Mouse (Mus musculus) ES-E14 (cell line): ENCODE results near the gene Hip1r. TPM values are rescaled to one million over a fixed set of nuclear protein-coding genes. Genes with fewer than 3 reads are reported as not detected.
"Not testable (repeated sequence)": the region's sequence is repeated elsewhere in the genome, so short reads cannot be mapped to it uniquely, and the experiment has no call there.

Source experiments
- DNase-seq: peaks from one replicate; pipeline ENCODE4 v3.0.0-alpha.2; 2013; ENCODE audit warnings: low read depth, low spot score
- H3K27ac ChIP-seq: 2 replicates; pipeline ENCODE4 v1.5.1; 2012; ENCODE audit warnings: low read depth, mild to moderate bottlenecking, low read length, moderate library complexity, mixed read lengths; ENCODE audit not compliant: poor library complexity, insufficient read depth, severe bottlenecking
- H3K36me3 ChIP-seq: 2 replicates; pipeline ENCODE4 v1.6.1; 2012; ENCODE audit warnings: mild to moderate bottlenecking, low read length, moderate library complexity, mixed read lengths; ENCODE audit not compliant: control insufficient read depth, poor library complexity, insufficient read depth, severe bottlenecking
- H3K4me1 ChIP-seq, 2 experiments: fragments of 150-350 bp in 1 of 2; sonication (generic) in 1 of 2; 2 replicates each; pipeline ENCODE4 v1.6.1; 2012; ENCODE audit warnings: low read length in 2 of 2, mild to moderate bottlenecking in 1 of 2, mixed read lengths in 1 of 2; ENCODE audit not compliant: control insufficient read depth in 2 of 2, insufficient read depth in 2 of 2, poor library complexity in 1 of 2
- H3K4me3 ChIP-seq, 2 experiments: fragments of 150-350 bp in 1 of 2; sonication (generic) in 1 of 2; 2 replicates each; pipeline ENCODE4 v1.5.1; 2012; ENCODE audit warnings: low read length in 2 of 2, low read depth in 1 of 2, mild to moderate bottlenecking in 1 of 2, mixed read lengths in 1 of 2; ENCODE audit not compliant: insufficient read depth in 1 of 2, poor library complexity in 1 of 2, severe bottlenecking in 1 of 2
- H3K9ac ChIP-seq: 2 replicates; pipeline ENCODE4 v1.6.1; 2012; ENCODE audit warnings: low read depth, mild to moderate bottlenecking, low read length, mixed read lengths; ENCODE audit not compliant: poor library complexity, insufficient read depth, severe bottlenecking
- H3K9me3 ChIP-seq: fragments of 150-350 bp; sonication (generic); 2 replicates; pipeline ENCODE4 v1.6.1; 2012; ENCODE audit warnings: low read depth, mild to moderate bottlenecking, low read length; ENCODE audit not compliant: control insufficient read depth, insufficient read depth
- CHD2 ChIP-seq: IDR thresholded peaks from 2 replicates; pipeline ENCODE4 v1.6.1; 2014; ENCODE audit warnings: mild to moderate bottlenecking, low read depth, low read length, inconsistent platforms
- MAFK ChIP-seq: IDR thresholded peaks from 2 replicates; pipeline ENCODE4 v1.6.1; 2014; ENCODE audit warnings: mild to moderate bottlenecking, low read depth, low read length, inconsistent platforms; ENCODE audit not compliant: insufficient read depth
- in situ Hi-C, 2 experiments: fragments of 600-800 bp; cut with MboI; formaldehyde crosslinking; loops; one replicate each; pipeline ENCODE4 v1.15.1; 2025; ENCODE audit warnings: low sequenced_read_pairs in 2 of 2, inconsistent platforms in 1 of 2; ENCODE audit not compliant: unreplicated experiment in 2 of 2
- total RNA-seq: library from RNA; depleted of rRNA; stranded (reverse); fragments of 300-350 nt; gene quantifications from 2 replicates; pipeline ENCODE4 v1.2.3, GENCODE M21; 2012; rRNA removed

Hip1r gene
- total RNA-seq, 1 experiment, result 9.7 TPM

- Histone ChIP-seq H3K36me3 (no peaks in the 10 kb centered on the region), H3K4me3 (no peak overlapping the region), H3K9ac (no peak overlapping the region), H3K4me1 (peaks cover 0 to 18% of the 10 kb centered on the region in 2 experiments; a peak in 3 of 4 replicates), H3K27ac (no peak overlapping the region), H3K9me3 (no peaks in the 10 kb centered on the region)
- in situ Hi-C loops, result no loop called here
- no peak for DNase-seq
- TF ChIP-seq MAFK (peak; percentile 43; the same call in 1 of the 2 replicates), CHD2 (no peak)
These were observed 78.6 kb downstream of the Hip1r start for GRCm38 (mm10) chr5:124051899-124052491.

GRCm38 (mm10) chr5:124052641-124053040 is 79.2 kb downstream of the Hip1r start:
- peaks cover 0 to 15% of the 10 kb centered on the region in 2 experiments; a peak in 2 of 4 replicates for H3K4me1 ChIP-seq
- DNase-seq, H3K9me3 ChIP-seq, H3K36me3 ChIP-seq, H3K27ac ChIP-seq, H3K4me3 ChIP-seq, in situ Hi-C loops, H3K9ac ChIP-seq: not testable (repeated sequence)

Other genes with a start within 250 kb of the Hip1r start
- 93.2 and 106 TPM in 2 replicates for gene Rsrc2, start 224.2 kb upstream of the Hip1r start, total RNA-seq
- gene Kntc1, start 223.9 kb upstream of the Hip1r start, total RNA-seq, result 71.3 and 75.8 TPM in 2 replicates
- not detected in 2 replicates for gene Hcar2, start 108.1 kb upstream of the Hip1r start, total RNA-seq
- gene Hcar1, start 93.6 kb upstream of the Hip1r start, total RNA-seq, result not detected in 2 replicates
- gene Denr, start 66.5 kb upstream of the Hip1r start, total RNA-seq, result 59.5 and 78.2 TPM in 2 replicates
- 1.3 TPM in 1 of 2 replicates, not detected in the other for gene Gm43518, start 46.2 kb upstream of the Hip1r start, total RNA-seq
- gene Ccdc62, start 42.9 kb upstream of the Hip1r start, total RNA-seq, result 5.3 and 6.3 TPM in 2 replicates
- 6.5 and 7.7 TPM in 2 replicates for gene Vps37b, start 58.6 kb downstream of the Hip1r start, total RNA-seq
- gene Abcb9, start 122.2 kb downstream of the Hip1r start, total RNA-seq, result 0.76 and 0.95 TPM in 2 replicates
- 7.8 and 14.0 TPM in 2 replicates for gene Ogfod2, start 138.7 kb downstream of the Hip1r start, total RNA-seq
- 33.1 and 37.9 TPM in 2 replicates for gene Arl6ip4, start 142.5 kb downstream of the Hip1r start, total RNA-seq